Mouse (Mus musculus): Measurements from ENCODE around the gene Sgf29.

DNA sequence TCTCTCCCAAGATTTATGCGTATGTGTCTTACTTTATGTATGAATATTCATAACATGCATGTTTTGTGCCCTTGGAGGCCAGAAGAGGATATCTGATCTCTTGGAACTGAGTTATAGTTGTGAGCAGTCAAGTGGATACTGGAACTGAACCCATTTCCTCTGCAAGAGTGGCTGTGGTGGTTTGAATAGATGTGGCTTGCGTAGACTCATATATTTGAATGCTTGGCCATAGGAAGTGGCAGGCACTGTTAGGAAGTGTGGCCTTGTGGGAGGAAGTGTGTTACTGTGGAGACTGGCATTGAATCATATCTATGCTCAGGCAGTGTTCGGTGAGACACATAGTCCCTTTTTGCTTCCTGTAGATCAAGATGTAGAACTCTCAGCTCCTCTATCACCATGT, 6.6 kb downstream of the Sgf29 start:
- TF ChIP-seq CTCF (IDR thresholded peaks at IDR 0.05; ENCODE audit: low read depth) = no peak
- TF ChIP-seq EP300 (IDR thresholded peaks at IDR 0.05; ENCODE audit: low read depth) = no peak
